Mouse (Mus musculus) embryonic facial prominence, embryonic 14.5 days (tissue): Measurements from ENCODE around the gene Irf2. TPM values are rescaled to one million over a fixed set of nuclear protein-coding genes. Genes with fewer than 3 reads are reported as not detected.

Experiments
- ATAC-seq: fragments of 200-750 bp; cut with Nextera tagmentation; 2 replicates; pipeline ENCODE4 v1.8.0; 2017; ENCODE audit warnings: low read depth, moderate number of reproducible peaks, moderate TSS enrichment
- DNase-seq: peaks from one replicate; pipeline ENCODE4 v3.0.0-alpha.2; 2015; ENCODE audit warnings: low spot score
- H3K27ac ChIP-seq: fragments of 300-500 bp; sonication (generic); replicated peaks from 2 replicates; pipeline ENCODE4 v1.5.1; 2014; ENCODE audit warnings: low read depth, mild to moderate bottlenecking, low read length, moderate library complexity
- H3K27me3 ChIP-seq: fragments of 300-500 bp; sonication (generic); replicated peaks from 2 replicates; pipeline ENCODE4 v1.6.1; 2014; ENCODE audit warnings: low read length; ENCODE audit not compliant: control insufficient read depth, insufficient read depth
- H3K36me3 ChIP-seq: fragments of 300-500 bp; sonication (generic); 2 replicates; pipeline ENCODE4 v1.6.1; 2014; ENCODE audit warnings: low read length, mixed read lengths; ENCODE audit not compliant: control insufficient read depth, insufficient read depth
- H3K4me1 ChIP-seq: fragments of 300-500 bp; sonication (generic); 2 replicates; pipeline ENCODE4 v1.6.1; 2014; ENCODE audit warnings: antibody characterized with exemption, low read length; ENCODE audit not compliant: control insufficient read depth, insufficient read depth
- H3K4me2 ChIP-seq: fragments of 300-500 bp; sonication (generic); 2 replicates; pipeline ENCODE4 v1.6.1; 2014; ENCODE audit warnings: low read depth, mild to moderate bottlenecking, low read length, moderate library complexity, mixed read lengths
- H3K4me3 ChIP-seq: fragments of 300-500 bp; sonication (generic); 2 replicates; pipeline ENCODE4 v1.5.1; 2014; ENCODE audit warnings: low read depth, mild to moderate bottlenecking, low read length
- H3K9ac ChIP-seq: fragments of 300-500 bp; sonication (generic); 2 replicates; pipeline ENCODE4 v1.6.1; 2014; ENCODE audit warnings: low read depth, mild to moderate bottlenecking, low read length, moderate library complexity, mixed read lengths
- H3K9me3 ChIP-seq: fragments of 300-500 bp; sonication (generic); 2 replicates; pipeline ENCODE4 v1.6.1; 2016; ENCODE audit warnings: low read length; ENCODE audit not compliant: control insufficient read depth
- WGBS: fragments of 180-500 bp; shearing (Covaris S2); extraction: QIAGEN DNeasy Blood & Tissue Kit; methylation state at CpG from one replicate; pipeline ENCODE4 v1.1.7; 2014; 5-methylcytosine and 5-hydroxymethylcytosine counted together
- polyA plus RNA-seq: library from polyadenylated mRNA; unstranded; fragments of >200 nt; fragmentation: Nextera tagmentation; extraction: Ambion mirVana; gene quantifications from 2 replicates; pipeline ENCODE4 v1.2.1, GENCODE M21; 2014

The Irf2 gene
- polyA plus RNA-seq, 1 experiment from 2014 or later, result 15.3 TPM

GRCm38 (mm10) chr8:46859847-46860167, 120.3 kb downstream of the Irf2 start:
- peak; percentile 44; the same call in 1 of the 2 replicates for ATAC-seq
- 0 out of 2 replicates have a peak, but pooled peaks cover 6% of the 10 kb centered on the region for H3K9me3 ChIP-seq
- H3K27me3 ChIP-seq, result no peaks in the 10 kb centered on the region
- 64% methylated on average over 8 of the region's 8 CpGs for WGBS
- no peak for DNase-seq
- H3K36me3 ChIP-seq, result no peaks in the 10 kb centered on the region
- H3K9ac ChIP-seq, result no peak overlapping the region
- H3K27ac ChIP-seq, result no peak overlapping the region
- no peak overlapping the region for H3K4me3 ChIP-seq
- H3K4me1 ChIP-seq, result peaks cover 5% of the 10 kb centered on the region; the same call in 1 of the 2 replicates
- H3K4me2 ChIP-seq, result no peak overlapping the region

GRCm38 (mm10) chr8:46862508-46862907, 123.0 kb downstream of the Irf2 start:
- DNase-seq (no peak), ATAC-seq (no peak)
- no peak overlapping the region for H3K27ac ChIP-seq
- H3K9ac ChIP-seq, result no peak overlapping the region
- no peak overlapping the region for H3K4me3 ChIP-seq
- no peaks in the 10 kb centered on the region for H3K36me3 ChIP-seq
- H3K27me3 ChIP-seq, result no peaks in the 10 kb centered on the region
- H3K4me2 ChIP-seq, result no peak overlapping the region
- peaks cover 5% of the 10 kb centered on the region; the same call in 1 of the 2 replicates for H3K4me1 ChIP-seq
- 0 out of 2 replicates have a peak, but pooled peaks cover 6% of the 10 kb centered on the region for H3K9me3 ChIP-seq
- 85% methylated on average over 5 of the region's 5 CpGs for WGBS

GRCm38 (mm10) chr8:46865428-46865827, 125.9 kb downstream of the Irf2 start:
- Histone ChIP-seq H3K4me3 (no peak overlapping the region), H3K9me3 (0 out of 2 replicates have a peak, but pooled peaks cover 6% of the 10 kb centered on the region)
- DNase-seq, result no peak

GRCm38 (mm10) chr8:46867440-46867839, 127.9 kb downstream of the Irf2 start:
- DNase-seq (no peak), ATAC-seq (no peak)
- Histone ChIP-seq H3K27me3 (no peaks in the 10 kb centered on the region), H3K4me1 (peaks cover 14% of the 10 kb centered on the region), H3K4me2 (no peak overlapping the region), H3K36me3 (no peaks in the 10 kb centered on the region), H3K27ac (no peak overlapping the region), H3K9me3 (no peaks in the 10 kb centered on the region), H3K9ac (no peak overlapping the region), H3K4me3 (no peak overlapping the region)
- WGBS, result 55% methylated on average over 4 of the region's 4 CpGs

More at GRCm38 (mm10) chr8:46865428-46865827, 125.9 kb downstream of the Irf2 start:
- no peak overlapping the region for H3K9ac ChIP-seq
- 82% methylated on average over 1 of the region's 1 CpGs for WGBS
- no peak for ATAC-seq
- no peaks in the 10 kb centered on the region for H3K36me3 ChIP-seq
- H3K27ac ChIP-seq, result no peak overlapping the region
- H3K4me1 ChIP-seq, result peaks cover 14% of the 10 kb centered on the region
- no peak overlapping the region for H3K4me2 ChIP-seq
- H3K27me3 ChIP-seq, result no peaks in the 10 kb centered on the region

- ATAC-seq (no peak), DNase-seq (peak; percentile 74)
- 56% methylated on average over 8 of the region's 8 CpGs for WGBS
- H3K9ac ChIP-seq, result no peak overlapping the region
- no peaks in the 10 kb centered on the region for H3K36me3 ChIP-seq
- no peaks in the 10 kb centered on the region for H3K27me3 ChIP-seq
- no peak overlapping the region for H3K4me3 ChIP-seq
- peak overlapping the region; percentile 30 for H3K27ac ChIP-seq
- no peak overlapping the region for H3K4me2 ChIP-seq
- no peaks in the 10 kb centered on the region for H3K9me3 ChIP-seq
- H3K4me1 ChIP-seq, result peaks cover 14% of the 10 kb centered on the region
These were observed 129.0 kb downstream of the Irf2 start for GRCm38 (mm10) chr8:46868346-46869065.

GRCm38 (mm10) chr8:46869521-46869925, 130.0 kb downstream of the Irf2 start:
- Histone ChIP-seq H3K27me3 (no peaks in the 10 kb centered on the region), H3K4me1 (peaks cover 14% of the 10 kb centered on the region), H3K9me3 (no peaks in the 10 kb centered on the region), H3K27ac (no peak overlapping the region; the same call in 1 of the 2 replicates), H3K9ac (no peak overlapping the region), H3K4me3 (no peak overlapping the region), H3K4me2 (no peak overlapping the region), H3K36me3 (no peaks in the 10 kb centered on the region)
- 50% methylated on average over 6 of the region's 6 CpGs for WGBS
- ATAC-seq (peak; percentile 88), DNase-seq (peak; percentile 88)

- Histone ChIP-seq H3K9ac (no peak overlapping the region), H3K36me3 (no peaks in the 10 kb centered on the region), H3K27me3 (no peaks in the 10 kb centered on the region), H3K27ac (no peak overlapping the region), H3K4me3 (no peak overlapping the region), H3K9me3 (no peaks in the 10 kb centered on the region), H3K4me1 (peaks cover 14% of the 10 kb centered on the region), H3K4me2 (no peak overlapping the region)
- 85% methylated on average over 4 of the region's 4 CpGs for WGBS
- DNase-seq (no peak), ATAC-seq (no peak)
These were observed 131.6 kb downstream of the Irf2 start for GRCm38 (mm10) chr8:46871086-46871485.

- H3K9ac ChIP-seq, result no peak overlapping the region
- no peak overlapping the region for H3K4me2 ChIP-seq
- DNase-seq, result peak; percentile 37
- no peak overlapping the region for H3K27ac ChIP-seq
- no peaks in the 10 kb centered on the region for H3K27me3 ChIP-seq
- no peaks in the 10 kb centered on the region for H3K36me3 ChIP-seq
- no peaks in the 10 kb centered on the region for H3K4me1 ChIP-seq
- no peaks in the 10 kb centered on the region for H3K9me3 ChIP-seq
- ATAC-seq, result peak; percentile 26; the same call in 1 of the 2 replicates
- WGBS, result 49% methylated on average over 2 of the region's 2 CpGs
- no peak overlapping the region for H3K4me3 ChIP-seq
These were observed 136.2 kb downstream of the Irf2 start for GRCm38 (mm10) chr8:46875615-46876293.
